Mouse (Mus musculus): ENCODE data around the gene Rprd2.

- peak; percentile 94 for TF ChIP-seq POLR2A (IDR thresholded peaks at IDR 0.05; ENCODE audit: insufficient read depth, low read depth, low read length)
- peak; percentile 32 for TF ChIP-seq CTCF (IDR thresholded peaks at IDR 0.05)
Observed at GRCm38 (mm10) chr3:95855502-95856089, 36.9 kb upstream of the Rprd2 start, which contains the start of gene Prpf3.

All from heart, adult 2 months (tissue).